13 mouse cellular contexts compared by ENCODE assay signal in the genomic region with DNA sequence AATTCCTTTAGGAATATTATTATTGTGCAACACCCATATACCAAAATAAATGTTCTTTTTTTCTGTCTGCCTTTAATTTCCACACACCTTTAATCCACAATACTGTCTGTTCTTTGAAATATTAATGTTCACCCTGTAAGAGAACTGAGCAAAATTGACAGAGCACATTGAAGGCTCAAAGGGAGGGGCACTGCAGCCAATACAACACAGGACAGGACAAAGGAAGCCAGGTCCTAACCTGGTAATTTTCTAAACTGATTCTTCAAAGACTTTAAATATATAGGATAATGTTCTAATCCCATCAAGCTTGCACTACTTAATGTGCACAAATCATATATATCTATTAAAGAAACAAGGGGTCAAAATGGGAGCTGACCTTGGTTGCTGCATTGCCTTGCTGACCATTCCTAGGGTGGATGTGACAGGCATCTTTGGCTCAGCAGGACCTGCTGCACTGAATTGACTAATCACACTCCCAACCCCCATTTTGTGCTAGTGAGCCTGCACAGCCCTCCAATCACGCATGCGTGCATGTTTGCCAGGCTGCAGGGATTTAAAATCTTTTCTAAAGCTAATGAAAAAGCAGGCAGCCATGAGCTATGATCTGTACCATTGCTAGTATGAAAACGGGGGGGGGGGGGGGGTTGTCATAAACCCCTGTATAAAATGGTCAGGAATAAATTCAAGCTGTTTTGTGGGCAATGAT. TPM values are rescaled to one million over a fixed set of nuclear protein-coding genes. Genes with fewer than 3 reads are reported as not detected.
DNase-seq lines count a peak whose midpoint lies in the region; ATAC-seq lines count a peak whose summit lies in the region.
"Had no signal": no experiment of that assay in that cellular context is flagged by ENCODE, and none has a peak within 500 bp of the region (broad histone marks: within the 10 kb centered on the region; RNA-seq: fewer than 3 reads in every experiment).

No protein-coding gene starts in this region.

- H3K9me3 ChIP-seq in hindbrain, embryonic 11.5 days (ENCODE audit: control insufficient read depth, low read length): no peaks in the 10 kb centered on the region
- H3K9me3 ChIP-seq in midbrain, embryonic 14.5 days (ENCODE audit: control insufficient read depth, low read length): no peaks in the 10 kb centered on the region
- H3K9me3 ChIP-seq in intestine, embryonic 16.5 days (ENCODE audit: control insufficient read depth, low read length): no peaks in the 10 kb centered on the region
- H3K9me3 ChIP-seq: G1E had no signal

- H3K27me3 ChIP-seq in hindbrain, embryonic 11.5 days (ENCODE audit: control insufficient read depth, insufficient read depth, low read length): no peaks in the 10 kb centered on the region
- H3K27me3 ChIP-seq in midbrain, embryonic 14.5 days (ENCODE audit: control insufficient read depth, insufficient read depth, low read length): no peaks in the 10 kb centered on the region
- no peaks in the 10 kb centered on the region for H3K27me3 ChIP-seq in intestine, embryonic 16.5 days (replicated peaks; ENCODE audit: control insufficient read depth, insufficient read depth, low read length)

- H3K4me2 ChIP-seq in hindbrain, embryonic 11.5 days (replicated peaks; ENCODE audit: low read depth, low read length): no peak overlapping the region
- H3K4me2 ChIP-seq in midbrain, embryonic 14.5 days (ENCODE audit: low read length): peak overlapping the region; percentile 39
- no peak overlapping the region for H3K4me2 ChIP-seq in intestine, embryonic 16.5 days (ENCODE audit: low read depth, low read length)

- DNase-seq in cerebellum, adult 9-10 months: peak; percentile 3
- DNase-seq in cerebellum, adult 8-10 months: no peak
- DNase-seq in brain, adult 2 months (ENCODE audit: low read depth, low spot score): peak; percentile 43
- DNase-seq in hindbrain, embryonic 11.5 days (ENCODE audit: low spot score): peak; percentile 0
- peak; percentile 89 for DNase-seq in midbrain, embryonic 14.5 days
- DNase-seq in lung, postnatal 25 days (ENCODE audit: low spot score): no peak
- no peak for DNase-seq in Muller cell, postnatal 12 days (ENCODE audit: inconsistent ontology term)
- DNase-seq: heart, adult 2 months; lung, postnatal 10 days; thymus, postnatal 25 days had no signal

- H3K27ac ChIP-seq in hindbrain, embryonic 11.5 days (ENCODE audit: low read depth, low read length): no peak overlapping the region
- H3K27ac ChIP-seq in midbrain, embryonic 14.5 days (replicated peaks; ENCODE audit: low read depth, low read length): peak overlapping the region; percentile 83
- no peak overlapping the region for H3K27ac ChIP-seq in intestine, embryonic 16.5 days (ENCODE audit: low read length)
- H3K27ac ChIP-seq: heart, adult 2 months had no signal

- H3K4me3 ChIP-seq in hindbrain, embryonic 11.5 days (ENCODE audit: low read depth, low read length): no peak overlapping the region
- peak overlapping the region; percentile 13; the same call in 1 of the 2 replicates for H3K4me3 ChIP-seq in midbrain, embryonic 14.5 days (replicated peaks; ENCODE audit: low read depth, low read length)
- no peak overlapping the region for H3K4me3 ChIP-seq in intestine, embryonic 16.5 days (ENCODE audit: low read length)
- H3K4me3 ChIP-seq: heart, adult 2 months had no signal

- no peaks in the 10 kb centered on the region for H3K36me3 ChIP-seq in hindbrain, embryonic 11.5 days (ENCODE audit: control insufficient read depth, insufficient read depth, low read length)
- no peaks in the 10 kb centered on the region for H3K36me3 ChIP-seq in midbrain, embryonic 14.5 days (ENCODE audit: control insufficient read depth, insufficient read depth, low read length)
- H3K36me3 ChIP-seq in intestine, embryonic 16.5 days (ENCODE audit: control insufficient read depth, insufficient read depth, low read length): no peaks in the 10 kb centered on the region
- H3K36me3 ChIP-seq: G1E had no signal

- peak; percentile 76 for ATAC-seq in hindbrain, embryonic 11.5 days (ENCODE audit: low FRiP score)
- peak; percentile 88 for ATAC-seq in midbrain, embryonic 14.5 days (ENCODE audit: low FRiP score, low TSS enrichment)
- no peak for ATAC-seq in intestine, embryonic 16.5 days
- ATAC-seq: inflammation-experienced regulatory T-cells, adult 6 months had no signal

- H3K9ac ChIP-seq in hindbrain, embryonic 11.5 days (ENCODE audit: low read depth, low read length): no peak overlapping the region
- no peak overlapping the region; the same call in 1 of the 2 replicates for H3K9ac ChIP-seq in midbrain, embryonic 14.5 days (replicated peaks; ENCODE audit: low read length)
- no peak overlapping the region for H3K9ac ChIP-seq in intestine, embryonic 16.5 days (ENCODE audit: low read depth, low read length)

- no peaks in the 10 kb centered on the region for H3K4me1 ChIP-seq in hindbrain, embryonic 11.5 days (replicated peaks; ENCODE audit: control insufficient read depth, insufficient read depth, low read length)
- H3K4me1 ChIP-seq in midbrain, embryonic 14.5 days (ENCODE audit: control insufficient read depth, insufficient read depth, low read length): no peaks in the 10 kb centered on the region
- no peaks in the 10 kb centered on the region for H3K4me1 ChIP-seq in intestine, embryonic 16.5 days (ENCODE audit: control insufficient read depth, insufficient read depth, low read length)

- 75% methylated on average over 3 of the region's 3 CpGs for WGBS in hindbrain, embryonic 11.5 days
- 42% methylated on average over 3 of the region's 3 CpGs for WGBS in midbrain, embryonic 14.5 days
- WGBS in intestine, embryonic 16.5 days: 62% methylated on average over 3 of the region's 3 CpGs

RNA-seq across cellular contexts. Expression of a gene that starts 42.7 kb away (rescaled TPM):
- 215 and 225 TPM in 2 replicates for polyA plus RNA-seq in hindbrain, embryonic 11.5 days (2014; fragmentation: Nextera tagmentation; extraction: Ambion mirVana)
- 775 and 949 TPM in 2 replicates for polyA plus RNA-seq in midbrain, embryonic 14.5 days (2014; fragmentation: Nextera tagmentation; extraction: Ambion mirVana)
- 39.3 and 44.4 TPM in 2 replicates for polyA plus RNA-seq in intestine, embryonic 16.5 days (2015; fragmentation: Nextera tagmentation; extraction: Ambion mirVana)
- polyA plus RNA-seq: inflammation-experienced regulatory T-cells, adult 6 months had no signal

Comparison
In these comparisons a context has a peak if more than half of its experiments do, and no peak if none do; other contexts are left out.
1. DNase-seq: peak in cerebellum, adult 9-10 months (single experiment), brain, adult 2 months (single experiment), hindbrain, embryonic 11.5 days (single experiment) and midbrain, embryonic 14.5 days (single experiment); none in cerebellum, adult 8-10 months (single experiment), lung, postnatal 25 days (single experiment) and Muller cell, postnatal 12 days (single experiment).